Mouse (Mus musculus): ENCODE results near the gene Ush1g.

GRCm38 (mm10) chr11:115359726-115360125 lies 37.9 kb upstream of the Ush1g start:
- TF ChIP-seq CTCF (IDR thresholded peaks at IDR 0.05; ENCODE audit: extremely low read depth, insufficient read depth, insufficient read length, insufficient replicate concordance), result 0 out of 2 replicates have a peak, but pooled peaks have one; percentile 10
- TF ChIP-seq POLR2A (IDR thresholded peaks at IDR 0.05; ENCODE audit: low read depth, low read length), result no peak
